Mouse (Mus musculus): ENCODE measurements around the gene Rbfox1. TPM values are rescaled to one million over a fixed set of nuclear protein-coding genes. Genes with fewer than 3 reads are reported as not detected.

The Rbfox1 gene
- polyA plus RNA-seq, 1 experiment, result 5.6 TPM

GRCm38 (mm10) chr16:7354116-7354515 is 1469.0 kb downstream of the Rbfox1 start:
- TF ChIP-seq CTCF (IDR thresholded peaks at IDR 0.05; ENCODE audit: borderline replicate concordance, control insufficient read depth, extremely low read depth, insufficient read depth, low read length, poor library complexity) (no peak), POLR2A (IDR thresholded peaks at IDR 0.05; ENCODE audit: control insufficient read depth, extremely low read depth, insufficient read depth, low read length, poor library complexity) (no peak)
- H3K27me3 ChIP-seq (ENCODE audit: control insufficient read depth, insufficient read depth, low read length), result no peaks in the 10 kb centered on the region
- H3K4me3 ChIP-seq (ENCODE audit: control insufficient read depth, insufficient read depth, low read length), result no peak overlapping the region
- no peaks in the 10 kb centered on the region for H3K4me1 ChIP-seq (replicated peaks; ENCODE audit: control insufficient read depth, insufficient read depth, low read length)
- H3K27ac ChIP-seq (ENCODE audit: control insufficient read depth, insufficient read depth, low read length), result no peak overlapping the region
- H3K36me3 ChIP-seq (ENCODE audit: control insufficient read depth, insufficient read depth, low read length), result no peaks in the 10 kb centered on the region
- 83% methylated on average over 4 of the region's 4 CpGs for WGBS
- no peak for DNase-seq

- WGBS, result 88% methylated on average over 5 of the region's 5 CpGs
- DNase-seq, result no peak
Measured at GRCm38 (mm10) chr16:7359043-7359442, 1473.9 kb downstream of the Rbfox1 start.

GRCm38 (mm10) chr16:7360706-7361105 is 1475.6 kb downstream of the Rbfox1 start:
- WGBS, result 92% methylated on average over 1 of the region's 1 CpGs
- TF ChIP-seq CTCF (IDR thresholded peaks at IDR 0.05; ENCODE audit: borderline replicate concordance, control insufficient read depth, extremely low read depth, insufficient read depth, low read length, poor library complexity) (no peak), POLR2A (IDR thresholded peaks at IDR 0.05; ENCODE audit: control insufficient read depth, extremely low read depth, insufficient read depth, low read length, poor library complexity) (no peak)
- Histone ChIP-seq H3K27ac (ENCODE audit: control insufficient read depth, insufficient read depth, low read length) (no peak overlapping the region), H3K4me3 (ENCODE audit: control insufficient read depth, insufficient read depth, low read length) (no peak overlapping the region), H3K36me3 (ENCODE audit: control insufficient read depth, insufficient read depth, low read length) (no peaks in the 10 kb centered on the region), H3K27me3 (ENCODE audit: control insufficient read depth, insufficient read depth, low read length) (no peaks in the 10 kb centered on the region), H3K4me1 (replicated peaks; ENCODE audit: control insufficient read depth, insufficient read depth, low read length) (no peaks in the 10 kb centered on the region)
- no peak for DNase-seq

More at GRCm38 (mm10) chr16:7359043-7359442, 1473.9 kb downstream of the Rbfox1 start:
- no peaks in the 10 kb centered on the region for H3K36me3 ChIP-seq (ENCODE audit: control insufficient read depth, insufficient read depth, low read length)
- no peaks in the 10 kb centered on the region for H3K4me1 ChIP-seq (replicated peaks; ENCODE audit: control insufficient read depth, insufficient read depth, low read length)
- TF ChIP-seq CTCF (IDR thresholded peaks at IDR 0.05; ENCODE audit: borderline replicate concordance, control insufficient read depth, extremely low read depth, insufficient read depth, low read length, poor library complexity) (no peak), POLR2A (IDR thresholded peaks at IDR 0.05; ENCODE audit: control insufficient read depth, extremely low read depth, insufficient read depth, low read length, poor library complexity) (no peak)
- no peak overlapping the region for H3K4me3 ChIP-seq (ENCODE audit: control insufficient read depth, insufficient read depth, low read length)
- no peaks in the 10 kb centered on the region for H3K27me3 ChIP-seq (ENCODE audit: control insufficient read depth, insufficient read depth, low read length)
- H3K27ac ChIP-seq (ENCODE audit: control insufficient read depth, insufficient read depth, low read length), result no peak overlapping the region

DNA sequence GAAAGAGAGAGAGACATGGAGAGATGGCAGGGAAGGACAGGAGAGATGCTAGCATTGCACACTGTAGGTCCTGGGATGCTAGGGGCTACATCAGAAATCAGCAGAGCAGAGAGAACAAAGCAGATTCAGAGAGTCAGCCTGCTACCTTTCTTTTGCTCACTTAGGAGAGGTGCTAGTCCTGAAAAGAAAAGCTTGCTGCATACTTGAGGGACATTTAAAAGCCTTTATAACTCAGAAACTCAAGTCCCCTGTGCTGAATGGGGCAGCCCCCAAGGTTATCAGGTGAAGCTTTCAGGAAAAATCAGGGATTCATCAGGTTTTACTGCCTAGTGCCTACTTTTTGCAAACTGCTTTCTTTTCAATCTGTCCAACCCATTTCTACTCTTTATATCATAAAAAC is 1480.7 kb downstream of the Rbfox1 start:
- no peak for DNase-seq
- H3K36me3 ChIP-seq (ENCODE audit: control insufficient read depth, insufficient read depth, low read length), result no peaks in the 10 kb centered on the region
- no peak overlapping the region for H3K4me3 ChIP-seq (ENCODE audit: control insufficient read depth, insufficient read depth, low read length)
- H3K27ac ChIP-seq (ENCODE audit: control insufficient read depth, insufficient read depth, low read length), result no peak overlapping the region
- H3K27me3 ChIP-seq (ENCODE audit: control insufficient read depth, insufficient read depth, low read length), result no peaks in the 10 kb centered on the region
- no peak for TF ChIP-seq CTCF (IDR thresholded peaks at IDR 0.05; ENCODE audit: borderline replicate concordance, control insufficient read depth, extremely low read depth, insufficient read depth, low read length, poor library complexity)
- no peak for TF ChIP-seq POLR2A (IDR thresholded peaks at IDR 0.05; ENCODE audit: control insufficient read depth, extremely low read depth, insufficient read depth, low read length, poor library complexity)
- H3K4me1 ChIP-seq (replicated peaks; ENCODE audit: control insufficient read depth, insufficient read depth, low read length), result no peaks in the 10 kb centered on the region

- H3K4me1 ChIP-seq (replicated peaks; ENCODE audit: control insufficient read depth, insufficient read depth, low read length), result no peaks in the 10 kb centered on the region
- H3K27ac ChIP-seq (ENCODE audit: control insufficient read depth, insufficient read depth, low read length), result no peak overlapping the region
- TF ChIP-seq POLR2A (IDR thresholded peaks at IDR 0.05; ENCODE audit: control insufficient read depth, extremely low read depth, insufficient read depth, low read length, poor library complexity) (no peak), CTCF (IDR thresholded peaks at IDR 0.05; ENCODE audit: borderline replicate concordance, control insufficient read depth, extremely low read depth, insufficient read depth, low read length, poor library complexity) (no peak)
- DNase-seq, result no peak
- no peak overlapping the region for H3K4me3 ChIP-seq (ENCODE audit: control insufficient read depth, insufficient read depth, low read length)
- no peaks in the 10 kb centered on the region for H3K27me3 ChIP-seq (ENCODE audit: control insufficient read depth, insufficient read depth, low read length)
- no peaks in the 10 kb centered on the region for H3K36me3 ChIP-seq (ENCODE audit: control insufficient read depth, insufficient read depth, low read length)
- WGBS, result 88% methylated on average over 3 of the region's 3 CpGs
Measured at GRCm38 (mm10) chr16:7374146-7374545, 1489.0 kb downstream of the Rbfox1 start.

- no peak for TF ChIP-seq CTCF (IDR thresholded peaks at IDR 0.05; ENCODE audit: borderline replicate concordance, control insufficient read depth, extremely low read depth, insufficient read depth, low read length, poor library complexity)
- no peak for TF ChIP-seq POLR2A (IDR thresholded peaks at IDR 0.05; ENCODE audit: control insufficient read depth, extremely low read depth, insufficient read depth, low read length, poor library complexity)
- DNase-seq, result no peak
- WGBS, result 88% methylated on average over 2 of the region's 2 CpGs
Measured at GRCm38 (mm10) chr16:7374674-7375073, 1489.5 kb downstream of the Rbfox1 start.

DNA sequence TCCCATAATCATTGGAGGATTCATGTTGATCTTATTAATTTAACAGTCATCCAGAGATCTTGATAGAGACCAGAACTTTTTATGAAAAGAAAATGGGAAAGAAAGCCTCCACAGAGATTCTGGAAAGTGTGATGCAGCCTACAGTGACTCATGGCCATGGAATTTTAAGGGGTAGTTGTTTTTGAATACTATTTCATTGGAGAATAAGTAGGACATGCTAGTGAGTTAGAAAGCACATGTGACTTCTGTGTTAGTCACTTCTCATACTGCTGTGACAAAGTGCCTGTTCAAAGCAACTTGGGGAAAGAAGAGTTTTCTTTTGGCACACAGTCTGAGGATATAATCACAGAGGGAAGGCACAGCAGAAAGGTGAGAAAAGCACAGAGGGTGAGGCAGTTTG is 1510.9 kb downstream of the Rbfox1 start:
- Histone ChIP-seq H3K27ac (ENCODE audit: control insufficient read depth, insufficient read depth, low read length) (no peak overlapping the region), H3K4me1 (replicated peaks; ENCODE audit: control insufficient read depth, insufficient read depth, low read length) (no peaks in the 10 kb centered on the region), H3K4me3 (ENCODE audit: control insufficient read depth, insufficient read depth, low read length) (no peak overlapping the region), H3K36me3 (ENCODE audit: control insufficient read depth, insufficient read depth, low read length) (no peaks in the 10 kb centered on the region), H3K27me3 (ENCODE audit: control insufficient read depth, insufficient read depth, low read length) (no peaks in the 10 kb centered on the region)
- no peak for DNase-seq
- TF ChIP-seq POLR2A (IDR thresholded peaks at IDR 0.05; ENCODE audit: control insufficient read depth, extremely low read depth, insufficient read depth, low read length, poor library complexity) (no peak), CTCF (IDR thresholded peaks at IDR 0.05; ENCODE audit: borderline replicate concordance, control insufficient read depth, extremely low read depth, insufficient read depth, low read length, poor library complexity) (no peak)

More at GRCm38 (mm10) chr16:7374674-7375073, 1489.5 kb downstream of the Rbfox1 start:
- H3K4me1 ChIP-seq (replicated peaks; ENCODE audit: control insufficient read depth, insufficient read depth, low read length), result no peaks in the 10 kb centered on the region
- H3K36me3 ChIP-seq (ENCODE audit: control insufficient read depth, insufficient read depth, low read length), result no peaks in the 10 kb centered on the region
- no peak overlapping the region for H3K27ac ChIP-seq (ENCODE audit: control insufficient read depth, insufficient read depth, low read length)
- H3K4me3 ChIP-seq (ENCODE audit: control insufficient read depth, insufficient read depth, low read length), result no peak overlapping the region
- H3K27me3 ChIP-seq (ENCODE audit: control insufficient read depth, insufficient read depth, low read length), result no peaks in the 10 kb centered on the region

Data from thymus, adult 2 months (tissue).